Mouse (Mus musculus) central nervous system, embryonic 11.5 days (tissue): ENCODE measurements around the gene Prss35. TPM values are rescaled to one million over a fixed set of nuclear protein-coding genes. Genes with fewer than 3 reads are reported as not detected.

ENCODE experiments used
- polyA plus RNA-seq: library from polyadenylated mRNA; depleted of rRNA; stranded (reverse); fragments of >200 nt; gene quantifications from 2 replicates; pipeline ENCODE4 v1.2.3, GENCODE M21; 2012; rRNA removed

Prss35 gene
- 1.6 and 3.5 TPM in 2 replicates for polyA plus RNA-seq

GRCm38 (mm10) chr9:86742959-86743911 lies at the start of gene Prss35:
TSS of gene Prss35 (plus strand) at chr9:86743649.

GRCm38 (mm10) chr9:86695818-86696261 lies 47.6 kb upstream of the Prss35 start, which contains the start of gene Me1:
TSS of gene Me1 (minus strand) at chr9:86695953.

Other genes with a start within 250 kb of the Prss35 start
- 21.1 and 27.7 TPM in 2 replicates for gene Pgm3, start 171.8 kb upstream of the Prss35 start, polyA plus RNA-seq
- 2.4 and 2.5 TPM in 2 replicates for gene Rwdd2a, start 171.7 kb upstream of the Prss35 start, polyA plus RNA-seq
- gene Me1, start 47.7 kb upstream of the Prss35 start, polyA plus RNA-seq, result 9.5 and 12.7 TPM in 2 replicates
- 16.6 and 21.2 TPM in 2 replicates for gene Snap91, start 137.0 kb downstream of the Prss35 start, polyA plus RNA-seq